Mouse (Mus musculus): Measurements from ENCODE around the gene Tmem239. TPM values are rescaled to one million over a fixed set of nuclear protein-coding genes. Genes with fewer than 3 reads are reported as not detected.
"Not testable (repeated sequence)": the region's sequence is repeated elsewhere in the genome, so short reads cannot be mapped to it uniquely, and the experiment has no call there.

Gene Tmem239
- total RNA-seq (2021), result not detected
- long read RNA-seq, experiment 1, result 0 reads
- long read RNA-seq, experiment 2, result 0 reads

- DNase-seq (ENCODE audit: low spot score), result no peak
Observed at GRCm38 (mm10) chr2:130406178-130406577, at the start of gene Tmem239. Gene Tmem239 (plus strand): TSS chr2:130406478.

GRCm38 (mm10) chr2:130357551-130357950 lies 48.7 kb upstream of the Tmem239 start:
- DNase-seq (ENCODE audit: low spot score), result no peak

- no peak for DNase-seq (ENCODE audit: low spot score)
Observed at GRCm38 (mm10) chr2:130358852-130359251, 47.4 kb upstream of the Tmem239 start.

GRCm38 (mm10) chr2:130362511-130363026 lies 43.7 kb upstream of the Tmem239 start:
- DNase-seq (ENCODE audit: low spot score), result no peak

- no peak for DNase-seq (ENCODE audit: low spot score)
Observed at GRCm38 (mm10) chr2:130365211-130366094, 40.8 kb upstream of the Tmem239 start.

- DNase-seq (ENCODE audit: low spot score), result no peak
Observed at GRCm38 (mm10) chr2:130367386-130367785, 38.9 kb upstream of the Tmem239 start.

GRCm38 (mm10) chr2:130373026-130373425 lies 33.3 kb upstream of the Tmem239 start:
- not testable (repeated sequence) for DNase-seq (ENCODE audit: low spot score)

- no peak for DNase-seq (ENCODE audit: low spot score)
Observed at GRCm38 (mm10) chr2:130374951-130375350, 31.3 kb upstream of the Tmem239 start.

- DNase-seq (ENCODE audit: low spot score), result no peak
Observed at GRCm38 (mm10) chr2:130383205-130383604, 23.1 kb upstream of the Tmem239 start.

- DNase-seq (ENCODE audit: low spot score), result no peak
Observed at GRCm38 (mm10) chr2:130383895-130384294, 22.4 kb upstream of the Tmem239 start.

GRCm38 (mm10) chr2:130386212-130386611 lies 20.1 kb upstream of the Tmem239 start:
- DNase-seq (ENCODE audit: low spot score), result no peak

- no peak for DNase-seq (ENCODE audit: low spot score)
Observed at GRCm38 (mm10) chr2:130388796-130389195, 17.5 kb upstream of the Tmem239 start.

GRCm38 (mm10) chr2:130390993-130391625 lies 15.2 kb upstream of the Tmem239 start:
- DNase-seq (ENCODE audit: low spot score), result no peak

GRCm38 (mm10) chr2:130392836-130393235 lies 13.4 kb upstream of the Tmem239 start:
- no peak for DNase-seq (ENCODE audit: low spot score)

- no peak for DNase-seq (ENCODE audit: low spot score)
Observed at GRCm38 (mm10) chr2:130395696-130396095, 10.6 kb upstream of the Tmem239 start.

- peak; percentile 12 for DNase-seq (ENCODE audit: low spot score)
Observed at GRCm38 (mm10) chr2:130397186-130397985, 8.9 kb upstream of the Tmem239 start, which contains the start of gene Cpxm1. Gene Cpxm1 (minus strand): TSS chr2:130397574.

- DNase-seq (ENCODE audit: low spot score), result no peak
Observed at GRCm38 (mm10) chr2:130398091-130398490, 8.2 kb upstream of the Tmem239 start.

- no peak for DNase-seq (ENCODE audit: low spot score)
Observed at GRCm38 (mm10) chr2:130400046-130400445, 6.2 kb upstream of the Tmem239 start.

- DNase-seq (ENCODE audit: low spot score), result no peak
Observed at GRCm38 (mm10) chr2:130401891-130402290, 4.4 kb upstream of the Tmem239 start.

GRCm38 (mm10) chr2:130404939-130405338 lies 1.3 kb upstream of the Tmem239 start, which contains the start of the genes Gm28372 and 1700020A23Rik:
Gene Gm28372 (plus strand): TSS chr2:130405239.
Gene 1700020A23Rik (plus strand): TSS chr2:130405259.
- no peak for DNase-seq (ENCODE audit: low spot score)

GRCm38 (mm10) chr2:130408194-130408593 lies 1.9 kb downstream of the Tmem239 start:
- DNase-seq (ENCODE audit: low spot score), result no peak
